Mouse (Mus musculus) neural tube, embryonic 14.5 days (tissue): ENCODE data around the gene Itpr3. TPM values are rescaled to one million over a fixed set of nuclear protein-coding genes. Genes with fewer than 3 reads are reported as not detected.

Source experiments
- ATAC-seq: fragments of 200-750 bp; cut with Nextera tagmentation; 2 replicates; pipeline ENCODE4 v1.8.0; 2017; ENCODE audit warnings: low read depth, mild to moderate bottlenecking, moderate TSS enrichment, moderate library complexity
- H3K27ac ChIP-seq: fragments of 300-500 bp; sonication (generic); 2 replicates; pipeline ENCODE4 v1.5.1; 2014; ENCODE audit warnings: low read depth, mild to moderate bottlenecking, control low read depth, low read length, moderate library complexity, mixed read lengths
- H3K27me3 ChIP-seq: fragments of 300-500 bp; sonication (generic); 2 replicates; pipeline ENCODE4 v1.6.1; 2014; ENCODE audit warnings: low read length; ENCODE audit not compliant: control insufficient read depth, insufficient read depth
- H3K36me3 ChIP-seq: fragments of 300-500 bp; sonication (generic); 2 replicates; pipeline ENCODE4 v1.6.1; 2014; ENCODE audit warnings: low read length, mixed read lengths; ENCODE audit not compliant: control insufficient read depth, insufficient read depth
- H3K4me1 ChIP-seq: fragments of 300-500 bp; sonication (generic); 2 replicates; pipeline ENCODE4 v1.6.1; 2014; ENCODE audit warnings: low read length; ENCODE audit not compliant: control insufficient read depth, insufficient read depth
- H3K4me2 ChIP-seq: fragments of 300-500 bp; sonication (generic); 2 replicates; pipeline ENCODE4 v1.6.1; 2014; ENCODE audit warnings: mild to moderate bottlenecking, low read depth, low read length, control low read depth
- H3K4me3 ChIP-seq: fragments of 300-500 bp; sonication (generic); 2 replicates; pipeline ENCODE4 v1.5.1; 2014; ENCODE audit warnings: low read depth, low read length, control low read depth, mixed read lengths
- H3K9ac ChIP-seq: fragments of 300-500 bp; sonication (generic); replicated peaks from 2 replicates; pipeline ENCODE4 v1.6.1; 2014; ENCODE audit warnings: low read depth, mild to moderate bottlenecking, control low read depth, low read length, mixed read lengths
- H3K9me3 ChIP-seq: fragments of 300-500 bp; sonication (generic); 2 replicates; pipeline ENCODE4 v1.6.1; 2016; ENCODE audit warnings: low read length; ENCODE audit not compliant: control insufficient read depth
- WGBS: fragments of 180-500 bp; shearing (Covaris S2); extraction: QIAGEN DNeasy Blood & Tissue Kit; methylation state at CpG from one replicate; pipeline ENCODE4 v1.1.7; 2014; 5-methylcytosine and 5-hydroxymethylcytosine counted together
- polyA plus RNA-seq: library from polyadenylated mRNA; unstranded; fragments of >200 nt; fragmentation: Nextera tagmentation; extraction: Ambion mirVana; gene quantifications from 2 replicates; pipeline ENCODE4 v1.2.1, GENCODE M21; 2014

The Itpr3 gene
- polyA plus RNA-seq, 1 experiment from 2014 or later = 0.50 TPM

DNA sequence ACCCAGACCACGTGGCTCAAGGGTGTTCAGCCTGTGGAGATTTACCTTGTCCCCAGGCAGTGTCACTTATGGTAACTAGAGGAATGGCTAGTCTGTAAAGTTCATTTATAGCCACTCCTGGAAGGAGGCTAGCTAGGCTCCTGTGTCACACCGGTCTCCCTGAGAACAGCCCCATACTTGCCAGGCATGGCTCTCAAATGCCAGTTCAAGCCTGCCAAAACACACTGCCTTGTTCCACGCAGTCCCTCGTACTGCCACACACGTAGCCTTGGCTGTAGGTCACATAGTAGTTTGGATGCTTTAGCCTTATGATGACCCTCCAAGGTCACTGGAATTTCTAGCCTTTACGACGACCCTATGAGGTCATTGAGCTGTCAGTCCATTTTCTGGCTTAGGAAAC lies 102.1 kb downstream of the Itpr3 start:
- 83% methylated on average over 7 of the region's 7 CpGs for WGBS
- Histone ChIP-seq H3K4me3 (no peak overlapping the region), H3K27ac (no peak overlapping the region), H3K9me3 (no peaks in the 10 kb centered on the region), H3K27me3 (no peaks in the 10 kb centered on the region), H3K36me3 (no peaks in the 10 kb centered on the region), H3K9ac (no peak overlapping the region), H3K4me1 (peaks cover 6% of the 10 kb centered on the region; the same call in 1 of the 2 replicates), H3K4me2 (no peak overlapping the region)
- no peak for ATAC-seq

DNA sequence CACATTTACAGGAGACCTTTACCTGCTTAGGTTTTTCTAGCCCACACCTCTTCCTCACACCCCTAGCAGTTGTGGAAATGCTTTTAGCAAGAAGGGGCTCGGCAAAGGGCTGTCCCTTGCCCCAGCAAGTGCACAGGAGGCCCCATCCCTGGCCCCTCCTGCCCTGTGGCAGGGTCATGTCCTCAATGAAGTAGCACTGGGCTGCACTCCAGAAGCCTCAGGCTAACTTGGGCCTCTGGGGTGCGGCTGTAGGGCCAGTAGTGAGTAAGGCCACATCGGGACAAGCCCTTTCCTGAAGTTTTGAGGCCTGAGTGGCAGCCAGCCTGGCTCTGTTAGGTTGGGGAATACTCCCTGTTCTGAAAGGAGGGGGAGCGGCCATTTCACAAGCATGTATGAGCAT lies 103.8 kb downstream of the Itpr3 start:
- no peak for ATAC-seq
- WGBS = 71% methylated on average over 4 of the region's 4 CpGs

GRCm38 (mm10) chr17:27165054-27165773 lies 108.1 kb downstream of the Itpr3 start:
- Histone ChIP-seq H3K27ac (0 out of 2 replicates have a peak overlapping the region, but pooled peaks have one; percentile 23), H3K4me2 (0 out of 2 replicates have a peak overlapping the region, but pooled peaks have one; percentile 4), H3K9me3 (no peaks in the 10 kb centered on the region), H3K27me3 (no peaks in the 10 kb centered on the region), H3K4me3 (no peak overlapping the region), H3K9ac (no peak overlapping the region), H3K36me3 (no peaks in the 10 kb centered on the region), H3K4me1 (peaks cover 10% of the 10 kb centered on the region; the same call in 1 of the 2 replicates)
- WGBS = 36% methylated on average over 8 of the region's 8 CpGs
- ATAC-seq = peak; percentile 54

More for the DNA sequence above, 103.8 kb downstream of the Itpr3 start:
- no peak overlapping the region for H3K4me3 ChIP-seq
- no peak overlapping the region for H3K4me2 ChIP-seq
- H3K27ac ChIP-seq = no peak overlapping the region
- peaks cover 10% of the 10 kb centered on the region; the same call in 1 of the 2 replicates for H3K4me1 ChIP-seq
- no peaks in the 10 kb centered on the region for H3K36me3 ChIP-seq
- no peaks in the 10 kb centered on the region for H3K9me3 ChIP-seq
- no peak overlapping the region for H3K9ac ChIP-seq
- H3K27me3 ChIP-seq = no peaks in the 10 kb centered on the region

GRCm38 (mm10) chr17:27166901-27167300 lies 109.8 kb downstream of the Itpr3 start:
- 82% methylated on average over 6 of the region's 6 CpGs for WGBS
- ATAC-seq = no peak

DNA sequence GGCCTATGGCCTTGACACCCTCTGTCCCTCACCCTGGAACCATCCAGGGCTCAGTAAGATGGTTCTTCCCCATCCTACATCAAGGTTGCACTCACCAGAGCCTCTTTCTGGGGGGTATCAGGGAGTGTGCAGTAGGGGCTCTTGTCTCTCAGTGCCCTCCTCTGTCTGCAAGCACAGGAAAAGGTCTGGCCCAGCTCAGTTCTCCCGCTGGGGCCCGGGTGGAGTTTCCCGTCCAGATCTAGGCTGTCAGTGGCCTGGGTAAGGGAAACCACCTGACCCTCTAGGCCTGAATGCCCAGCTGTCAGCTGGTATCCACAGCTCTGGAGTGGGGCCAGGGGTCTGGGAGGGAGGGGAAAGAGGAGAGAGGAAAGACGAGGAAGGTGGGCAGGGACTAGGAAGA lies 110.4 kb downstream of the Itpr3 start, which contains the start of gene Ip6k3:
Gene Ip6k3, minus strand, starts transcription at position 251 of the 400 bp plus-strand sequence.
- ATAC-seq = no peak
- H3K27me3 ChIP-seq = no peaks in the 10 kb centered on the region
- no peak within 1 kb of the TSS for H3K4me3 ChIP-seq
- H3K27ac ChIP-seq = no peak within 1 kb of the TSS
- no peak within 1 kb of the TSS for H3K9ac ChIP-seq
- H3K9me3 ChIP-seq = no peaks in the 10 kb centered on the region
- H3K4me2 ChIP-seq = no peak within 1 kb of the TSS
- peaks cover 10% of the 10 kb centered on the region; the same call in 1 of the 2 replicates for H3K4me1 ChIP-seq
- H3K36me3 ChIP-seq = no peaks in the 10 kb centered on the region
- 56% methylated on average over 4 of the region's 4 CpGs for WGBS

More at GRCm38 (mm10) chr17:27166901-27167300, 109.8 kb downstream of the Itpr3 start:
- Histone ChIP-seq H3K4me2 (no peak overlapping the region), H3K9ac (no peak overlapping the region), H3K9me3 (no peaks in the 10 kb centered on the region), H3K36me3 (no peaks in the 10 kb centered on the region), H3K27me3 (no peaks in the 10 kb centered on the region), H3K27ac (no peak overlapping the region), H3K4me3 (no peak overlapping the region), H3K4me1 (peaks cover 10% of the 10 kb centered on the region; the same call in 1 of the 2 replicates)

GRCm38 (mm10) chr17:27168569-27168968 lies 111.5 kb downstream of the Itpr3 start:
- no peak overlapping the region for H3K4me2 ChIP-seq
- H3K27me3 ChIP-seq = no peaks in the 10 kb centered on the region
- no peak for ATAC-seq
- H3K4me1 ChIP-seq = peaks cover 7% of the 10 kb centered on the region; the same call in 1 of the 2 replicates
- 98% methylated on average over 4 of the region's 4 CpGs for WGBS
- H3K27ac ChIP-seq = no peak overlapping the region
- H3K36me3 ChIP-seq = no peaks in the 10 kb centered on the region
- no peaks in the 10 kb centered on the region for H3K9me3 ChIP-seq
- H3K9ac ChIP-seq = no peak overlapping the region
- no peak overlapping the region for H3K4me3 ChIP-seq

DNA sequence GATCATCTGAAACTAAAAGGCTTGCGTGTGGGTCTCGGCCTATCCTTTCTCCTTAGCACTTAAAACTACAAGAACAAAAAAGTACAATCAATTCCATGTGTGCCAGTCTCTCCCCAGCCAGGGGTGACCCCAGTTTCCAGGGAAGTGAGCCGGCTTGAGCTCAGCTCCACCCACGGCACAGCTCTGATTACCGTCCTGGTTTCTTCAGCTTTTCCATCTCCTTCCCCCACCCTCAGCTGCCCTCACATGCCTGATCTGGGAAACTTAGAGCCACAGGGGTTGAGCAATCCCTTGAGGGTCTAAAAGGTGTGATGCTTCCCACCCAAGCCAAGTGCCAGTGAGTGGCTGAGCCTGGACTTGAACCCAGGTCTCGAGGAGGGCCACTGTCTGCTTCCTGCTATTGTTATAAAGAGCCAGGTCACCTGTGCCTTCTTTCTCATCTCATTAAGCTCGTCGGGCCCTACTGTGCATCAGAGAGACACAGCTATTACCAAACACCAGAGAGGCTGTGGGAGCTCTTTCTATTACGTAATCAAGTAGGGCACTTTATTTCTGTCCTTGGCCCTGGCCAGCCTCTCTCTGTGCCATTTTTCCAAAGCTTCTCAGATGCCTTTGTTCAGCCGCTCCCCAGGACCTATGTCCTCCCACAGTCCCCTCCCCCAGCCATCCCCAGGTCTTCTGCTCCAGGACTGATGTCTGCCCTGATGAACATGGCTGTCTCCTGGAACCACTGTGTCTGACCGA lies 113.0 kb downstream of the Itpr3 start:
- WGBS = 73% methylated on average over 11 of the region's 11 CpGs
- H3K9ac ChIP-seq = no peak overlapping the region
- no peaks in the 10 kb centered on the region for H3K9me3 ChIP-seq
- H3K27ac ChIP-seq = no peak overlapping the region
- H3K36me3 ChIP-seq = no peaks in the 10 kb centered on the region
- H3K4me2 ChIP-seq = no peak overlapping the region
- no peaks in the 10 kb centered on the region for H3K27me3 ChIP-seq
- H3K4me1 ChIP-seq = peaks cover 7% of the 10 kb centered on the region
- no peak for ATAC-seq
- no peak overlapping the region for H3K4me3 ChIP-seq

- Histone ChIP-seq H3K9ac (no peak overlapping the region), H3K4me2 (no peak overlapping the region), H3K27me3 (no peaks in the 10 kb centered on the region), H3K9me3 (no peaks in the 10 kb centered on the region), H3K27ac (no peak overlapping the region), H3K4me1 (peaks cover 12% of the 10 kb centered on the region), H3K36me3 (no peaks in the 10 kb centered on the region), H3K4me3 (no peak overlapping the region)
- no peak for ATAC-seq
- 72% methylated on average over 5 of the region's 5 CpGs for WGBS
These were observed 114.0 kb downstream of the Itpr3 start for GRCm38 (mm10) chr17:27171121-27171520.
